Mouse (Mus musculus): ENCODE measurements around the gene Wwox.

- no peak for TF ChIP-seq POLR2A (IDR thresholded peaks at IDR 0.05; ENCODE audit: insufficient read depth, low read length)
- TF ChIP-seq CTCF (IDR thresholded peaks at IDR 0.05; ENCODE audit: low read depth, low read length) = no peak
- no peak for TF ChIP-seq EP300 (IDR thresholded peaks at IDR 0.05; ENCODE audit: insufficient read depth, low read depth, low read length)
Measured at GRCm38 (mm10) chr8:114707538-114708138, 268.2 kb downstream of the Wwox start.

Measured in ES-Bruce4 (cell line).